Mouse (Mus musculus) mouse embryonic stem cell (cell line): Measurements from ENCODE around the gene Gm28305.

Source experiments
- in situ Hi-C, 2 experiments: fragments of 300-500 bp; cut with MboI; formaldehyde crosslinking; loops; 1 replicate in 1 of 2; 3 replicates in 1 of 2; pipeline ENCODE4 v1.14.3; 2019 to 2020; ENCODE audit warnings: low sequenced_read_pairs in 2 of 2, low pct_unique_long_range_greater_than_20kb in 1 of 2, mixed read lengths in 1 of 2; ENCODE audit not compliant: unreplicated experiment in 1 of 2

The Gm28305 gene

GRCm38 (mm10) chr9:104107482-104107881 is 67.0 kb downstream of the Gm28305 start:
- in situ Hi-C loops, result no loop called here

- in situ Hi-C loops, result no loop called here
These were observed 68.2 kb downstream of the Gm28305 start for GRCm38 (mm10) chr9:104108571-104109143.

GRCm38 (mm10) chr9:104109151-104109550 is 68.7 kb downstream of the Gm28305 start:
- in situ Hi-C loops, result no loop called here

- in situ Hi-C loops, result no loop called here
These were observed 82.6 kb downstream of the Gm28305 start for GRCm38 (mm10) chr9:104123101-104123500.

- in situ Hi-C loops, result no loop called here
These were observed 83.2 kb downstream of the Gm28305 start for GRCm38 (mm10) chr9:104123622-104124021.
